26 mouse cellular contexts compared by ENCODE assay signal in genomic region chr19:59837628-59838027, GRCm38 (mm10).
"Had no signal": no experiment of that assay in that cellular context is flagged by ENCODE, and none has a peak within 500 bp of the region (broad histone marks: within the 10 kb centered on the region; RNA-seq: fewer than 3 reads in every experiment).

No protein-coding gene starts in this region.

- H3K36me3 ChIP-seq: heart, embryonic 10.5 days; heart, embryonic 12.5 days; hindbrain, embryonic 10.5 days; hindbrain, embryonic 12.5 days; intestine, embryonic 15.5 days; limb, embryonic 13.5 days; limb, embryonic 15.5 days; liver, embryonic 12.5 days had no signal

- H3K9me3 ChIP-seq: heart, embryonic 10.5 days; heart, embryonic 12.5 days; hindbrain, embryonic 10.5 days; hindbrain, embryonic 12.5 days; intestine, embryonic 15.5 days; limb, embryonic 13.5 days; limb, embryonic 15.5 days; liver, embryonic 12.5 days had no signal

- H3K4me1 ChIP-seq: heart, embryonic 10.5 days; heart, embryonic 12.5 days; hindbrain, embryonic 12.5 days; intestine, embryonic 15.5 days; limb, embryonic 13.5 days; limb, embryonic 15.5 days; liver, embryonic 12.5 days had no signal

- H3K4me2 ChIP-seq: heart, embryonic 12.5 days; hindbrain, embryonic 12.5 days; hindbrain, embryonic 14.5 days; intestine, embryonic 15.5 days; limb, embryonic 13.5 days; limb, embryonic 15.5 days; liver, embryonic 12.5 days had no signal

- H3K4me3 ChIP-seq: gastrocnemius, adult 2 months; heart, embryonic 10.5 days; heart, embryonic 12.5 days; hindbrain, embryonic 10.5 days; hindbrain, embryonic 12.5 days; intestine, embryonic 15.5 days; limb, embryonic 13.5 days; limb, embryonic 15.5 days; liver, embryonic 12.5 days had no signal

- H3K9ac ChIP-seq: heart, embryonic 12.5 days; hindbrain, embryonic 12.5 days; hindbrain, embryonic 14.5 days; intestine, embryonic 15.5 days; limb, embryonic 13.5 days; limb, embryonic 15.5 days; liver, embryonic 12.5 days; liver, embryonic 14.5 days had no signal

- H3K27ac ChIP-seq: gastrocnemius, adult 2 months; heart, embryonic 10.5 days; hindbrain, embryonic 10.5 days; hindbrain, embryonic 12.5 days; hindbrain, embryonic 14.5 days; intestine, embryonic 15.5 days; kidney, postnatal 0 days; limb, embryonic 13.5 days; limb, embryonic 15.5 days; liver, embryonic 12.5 days; liver, embryonic 14.5 days had no signal

- H3K27me3 ChIP-seq: heart, embryonic 12.5 days; hindbrain, embryonic 12.5 days; intestine, embryonic 15.5 days; limb, embryonic 15.5 days; liver, embryonic 12.5 days had no signal

- ATAC-seq: hindbrain, embryonic 16.5 days; inflammation-experienced regulatory T-cells, adult 6 months; intestine, embryonic 15.5 days; intestine, postnatal 0 days; liver, embryonic 12.5 days had no signal

- DNase-seq: gastrocnemius, adult 2 months; gastrocnemius, postnatal 10 days; gastrocnemius, postnatal 25 days; heart, adult 18-20 months; heart, postnatal 10 days; heart, postnatal 4 days; kidney, adult 18-20 months; kidney, adult 8-10 months; kidney, postnatal 14 days; kidney, postnatal 36 days; layer of hippocampus, postnatal 36 days; left cerebral cortex, postnatal 4 days had no signal
